Mouse (Mus musculus) ES-E14 (cell line): ENCODE results near the gene Eya2.

ENCODE experiments used
- MAFK ChIP-seq: IDR thresholded peaks from 2 replicates; pipeline ENCODE4 v1.6.1; 2014; ENCODE audit warnings: mild to moderate bottlenecking, low read depth, low read length, inconsistent platforms; ENCODE audit not compliant: insufficient read depth
- ZNF384 ChIP-seq: IDR thresholded peaks from 2 replicates; pipeline ENCODE4 v1.6.1; 2012; ENCODE audit warnings: low read depth, low read length, inconsistent platforms

DNA sequence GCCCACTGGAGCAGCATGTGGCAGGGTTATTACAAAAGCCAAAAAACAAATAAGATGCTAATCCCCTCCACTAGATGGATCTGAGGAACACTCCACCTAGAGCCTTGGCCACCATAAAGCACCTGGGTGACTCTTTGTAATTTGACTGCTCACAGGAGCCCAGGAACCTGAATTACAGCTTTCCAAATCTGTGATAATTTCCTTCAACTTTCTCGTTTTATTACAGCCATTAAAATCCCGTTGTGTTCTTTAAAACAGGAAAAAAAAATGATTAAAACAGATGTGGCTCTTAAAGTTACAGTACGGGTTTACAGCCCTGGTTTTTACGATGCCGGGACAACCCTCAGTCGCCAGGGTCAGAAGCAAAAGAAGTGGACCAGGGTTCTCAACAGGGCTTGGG is 27.9 kb upstream of the Eya2 start:
- no peak for TF ChIP-seq ZNF384
- no peak for TF ChIP-seq MAFK
